Mouse (Mus musculus) lung, embryonic 15.5 days (tissue): ENCODE data around the gene Barhl1. TPM values are rescaled to one million over a fixed set of nuclear protein-coding genes. Genes with fewer than 3 reads are reported as not detected.

Experiments used
- ATAC-seq: fragments of 200-750 bp; cut with Nextera tagmentation; 2 replicates; pipeline ENCODE4 v1.8.0; 2017; ENCODE audit warnings: moderate number of reproducible peaks, borderline replicate concordance; ENCODE audit not compliant: low FRiP score, low TSS enrichment; ENCODE audit errors: extremely low read depth
- H3K27ac ChIP-seq: fragments of 300-500 bp; sonication (generic); 2 replicates; pipeline ENCODE4 v1.5.1; 2015; ENCODE audit warnings: moderate library complexity, mild to moderate bottlenecking, inconsistent platforms
- H3K27me3 ChIP-seq: fragments of 300-500 bp; sonication (generic); 2 replicates; pipeline ENCODE4 v1.6.1; 2015; ENCODE audit warnings: inconsistent platforms
- H3K36me3 ChIP-seq: fragments of 300-500 bp; sonication (generic); 2 replicates; pipeline ENCODE4 v1.6.1; 2015; ENCODE audit warnings: inconsistent platforms
- H3K4me1 ChIP-seq: fragments of 300-500 bp; sonication (generic); 2 replicates; pipeline ENCODE4 v1.6.1; 2015; ENCODE audit warnings: inconsistent platforms
- H3K4me2 ChIP-seq: fragments of 300-500 bp; sonication (generic); 2 replicates; pipeline ENCODE4 v1.6.1; 2015; ENCODE audit warnings: inconsistent platforms, mild to moderate bottlenecking, moderate library complexity
- H3K4me3 ChIP-seq: fragments of 300-500 bp; sonication (generic); 2 replicates; pipeline ENCODE4 v1.5.1; 2015; ENCODE audit warnings: mild to moderate bottlenecking, inconsistent platforms
- H3K9ac ChIP-seq: fragments of 300-500 bp; sonication (generic); 2 replicates; pipeline ENCODE4 v1.6.1; 2015; ENCODE audit warnings: inconsistent platforms
- H3K9me3 ChIP-seq: fragments of 300-500 bp; sonication (generic); 2 replicates; pipeline ENCODE4 v1.6.1; 2016; ENCODE audit warnings: inconsistent platforms
- WGBS: fragments of 180-500 bp; shearing (Covaris S2); methylation state at CpG from one replicate; pipeline ENCODE4 v1.1.7; 2015; 5-methylcytosine and 5-hydroxymethylcytosine counted together
- polyA plus RNA-seq: library from polyadenylated mRNA; unstranded; fragments of >200 nt; fragmentation: Nextera tagmentation; extraction: Ambion mirVana; gene quantifications from 2 replicates; pipeline ENCODE4 v1.2.1, GENCODE M21; 2015

Barhl1 gene
- not detected in 2 replicates for polyA plus RNA-seq

DNA sequence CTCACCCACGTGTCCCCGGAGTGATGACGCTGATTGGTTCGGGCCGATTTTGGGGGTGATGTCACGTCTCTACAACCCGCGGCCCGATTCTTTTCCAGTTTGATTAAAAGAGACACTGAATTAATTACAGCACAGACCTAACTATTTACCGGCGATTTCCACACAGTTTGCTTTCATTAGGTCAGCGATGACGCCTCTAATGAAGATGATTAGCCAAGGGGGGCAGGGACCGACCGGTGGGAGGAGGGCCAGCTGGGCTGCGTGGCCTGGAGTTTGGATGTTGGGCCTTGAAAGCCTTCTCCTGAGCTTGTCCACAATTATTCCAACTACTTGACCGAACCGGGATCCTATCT is at the start of gene Barhl1:
TSS of gene Barhl1 (minus strand) at position 156 of the 353 bp plus-strand sequence.
- no peak within 1 kb of the TSS for H3K9ac ChIP-seq
- H3K27me3 ChIP-seq, result peaks cover 97% of the 10 kb centered on the region
- H3K4me2 ChIP-seq, result peak within 1 kb of the TSS; percentile 31; the same call in 1 of the 2 replicates
- WGBS, result 4% methylated on average over 18 of the region's 18 CpGs
- peaks cover 6% of the 10 kb centered on the region; the same call in 1 of the 2 replicates for H3K4me1 ChIP-seq
- H3K36me3 ChIP-seq, result no peaks in the 10 kb centered on the region
- no peak within 1 kb of the TSS for H3K27ac ChIP-seq
- 0 out of 2 replicates have a peak within 1 kb of the TSS, but pooled peaks have one; percentile 4 for H3K4me3 ChIP-seq
- no peaks in the 10 kb centered on the region for H3K9me3 ChIP-seq
- no peak for ATAC-seq

- ATAC-seq, result peak; percentile 65
- no peaks in the 10 kb centered on the region for H3K36me3 ChIP-seq
- H3K4me2 ChIP-seq, result no peak overlapping the region
- H3K4me1 ChIP-seq, result no peaks in the 10 kb centered on the region
- H3K27me3 ChIP-seq, result peaks cover 4% of the 10 kb centered on the region; the same call in 1 of the 2 replicates
- peak overlapping the region; percentile 57 for H3K27ac ChIP-seq
- 52% methylated on average over 6 of the region's 6 CpGs for WGBS
- no peak overlapping the region for H3K4me3 ChIP-seq
- H3K9me3 ChIP-seq, result no peaks in the 10 kb centered on the region
- no peak overlapping the region for H3K9ac ChIP-seq
Measured at GRCm38 (mm10) chr2:28963565-28963964, 47.1 kb upstream of the Barhl1 start.

DNA sequence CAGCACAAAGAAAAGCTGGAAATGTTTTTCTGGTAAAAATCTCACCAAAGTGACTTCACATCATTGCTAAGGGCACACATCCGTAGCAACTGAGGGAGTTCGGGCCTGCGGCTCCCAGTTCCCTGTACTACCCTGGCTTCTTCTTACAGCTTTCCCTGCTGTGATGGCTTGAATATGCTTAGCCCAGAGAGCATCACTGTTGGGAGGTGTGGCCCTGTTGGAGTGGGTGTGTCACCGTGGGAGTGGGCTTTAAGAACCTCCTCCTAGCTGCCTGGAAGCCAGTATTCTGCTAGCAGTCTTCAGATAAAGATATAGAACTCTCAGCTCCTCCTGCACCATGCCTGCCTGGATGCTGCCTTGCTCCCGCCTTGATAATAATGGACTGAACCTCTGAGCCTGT is 45.2 kb upstream of the Barhl1 start:
- Histone ChIP-seq H3K4me3 (no peak overlapping the region), H3K27ac (no peak overlapping the region), H3K9ac (no peak overlapping the region), H3K27me3 (no peaks in the 10 kb centered on the region), H3K9me3 (no peaks in the 10 kb centered on the region), H3K4me1 (no peaks in the 10 kb centered on the region), H3K4me2 (no peak overlapping the region), H3K36me3 (no peaks in the 10 kb centered on the region)
- ATAC-seq, result no peak
- WGBS, result 70% methylated on average over 5 of the region's 5 CpGs

DNA sequence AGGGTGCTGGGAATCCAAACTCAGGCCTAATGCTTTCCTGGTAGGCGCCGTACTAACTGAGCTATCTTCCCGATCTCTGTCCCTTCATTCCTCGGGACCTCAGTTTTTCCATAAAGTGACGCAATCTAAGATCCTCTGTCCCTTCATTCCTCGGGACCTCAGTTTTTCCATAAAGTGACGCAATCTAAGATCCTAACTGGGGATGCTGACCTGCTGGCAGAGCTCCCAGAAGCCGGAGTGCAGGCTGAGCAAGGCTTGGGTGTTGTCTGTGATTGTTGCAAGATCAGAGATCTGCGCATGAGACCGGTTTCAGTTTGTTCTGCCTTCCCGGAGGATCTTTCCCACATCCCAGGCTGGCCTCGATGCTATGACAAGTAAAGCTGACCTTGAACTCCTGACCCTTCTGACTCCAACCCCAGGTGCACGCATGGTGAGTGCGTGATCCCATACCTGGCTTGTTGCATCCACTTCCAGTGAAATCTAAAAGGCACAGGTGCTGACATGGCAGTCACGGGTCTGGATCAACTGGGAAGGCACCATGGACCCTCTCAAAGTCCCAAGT is 44.6 kb upstream of the Barhl1 start:
- H3K9me3 ChIP-seq, result no peaks in the 10 kb centered on the region
- ATAC-seq, result no peak
- H3K27me3 ChIP-seq, result no peaks in the 10 kb centered on the region
- no peak overlapping the region for H3K4me2 ChIP-seq
- 68% methylated on average over 15 of the region's 15 CpGs for WGBS
- H3K27ac ChIP-seq, result no peak overlapping the region
- H3K9ac ChIP-seq, result no peak overlapping the region
- no peak overlapping the region for H3K4me3 ChIP-seq
- no peaks in the 10 kb centered on the region for H3K36me3 ChIP-seq
- no peaks in the 10 kb centered on the region for H3K4me1 ChIP-seq

- no peaks in the 10 kb centered on the region for H3K27me3 ChIP-seq
- H3K4me2 ChIP-seq, result no peak overlapping the region
- WGBS, result 70% methylated on average over 4 of the region's 4 CpGs
- H3K36me3 ChIP-seq, result no peaks in the 10 kb centered on the region
- H3K9me3 ChIP-seq, result no peaks in the 10 kb centered on the region
- no peak overlapping the region for H3K4me3 ChIP-seq
- no peaks in the 10 kb centered on the region for H3K4me1 ChIP-seq
- no peak overlapping the region for H3K27ac ChIP-seq
- ATAC-seq, result no peak
- H3K9ac ChIP-seq, result no peak overlapping the region
Measured at GRCm38 (mm10) chr2:28956874-28957273, 40.4 kb upstream of the Barhl1 start.

GRCm38 (mm10) chr2:28954595-28954994 is 38.1 kb upstream of the Barhl1 start:
- 82% methylated on average over 9 of the region's 9 CpGs for WGBS
- no peak overlapping the region for H3K4me2 ChIP-seq
- no peak overlapping the region for H3K9ac ChIP-seq
- no peaks in the 10 kb centered on the region for H3K36me3 ChIP-seq
- H3K27ac ChIP-seq, result no peak overlapping the region
- no peaks in the 10 kb centered on the region for H3K27me3 ChIP-seq
- ATAC-seq, result no peak
- H3K4me3 ChIP-seq, result no peak overlapping the region
- H3K4me1 ChIP-seq, result no peaks in the 10 kb centered on the region
- no peaks in the 10 kb centered on the region for H3K9me3 ChIP-seq

GRCm38 (mm10) chr2:28952981-28953380 is 36.5 kb upstream of the Barhl1 start:
- H3K27me3 ChIP-seq, result no peaks in the 10 kb centered on the region
- H3K27ac ChIP-seq, result no peak overlapping the region
- H3K4me3 ChIP-seq, result no peak overlapping the region
- no peaks in the 10 kb centered on the region for H3K4me1 ChIP-seq
- WGBS, result 26% methylated on average over 8 of the region's 8 CpGs
- no peak overlapping the region for H3K9ac ChIP-seq
- no peak for ATAC-seq
- H3K36me3 ChIP-seq, result no peaks in the 10 kb centered on the region
- H3K9me3 ChIP-seq, result no peaks in the 10 kb centered on the region
- no peak overlapping the region for H3K4me2 ChIP-seq

- 66% methylated on average over 3 of the region's 3 CpGs for WGBS
- Histone ChIP-seq H3K4me1 (no peaks in the 10 kb centered on the region), H3K27me3 (no peaks in the 10 kb centered on the region), H3K27ac (no peak overlapping the region), H3K9me3 (no peaks in the 10 kb centered on the region), H3K9ac (no peak overlapping the region), H3K4me2 (no peak overlapping the region), H3K36me3 (no peaks in the 10 kb centered on the region), H3K4me3 (no peak overlapping the region)
- no peak for ATAC-seq
Measured at GRCm38 (mm10) chr2:28946312-28946711, 29.8 kb upstream of the Barhl1 start.

DNA sequence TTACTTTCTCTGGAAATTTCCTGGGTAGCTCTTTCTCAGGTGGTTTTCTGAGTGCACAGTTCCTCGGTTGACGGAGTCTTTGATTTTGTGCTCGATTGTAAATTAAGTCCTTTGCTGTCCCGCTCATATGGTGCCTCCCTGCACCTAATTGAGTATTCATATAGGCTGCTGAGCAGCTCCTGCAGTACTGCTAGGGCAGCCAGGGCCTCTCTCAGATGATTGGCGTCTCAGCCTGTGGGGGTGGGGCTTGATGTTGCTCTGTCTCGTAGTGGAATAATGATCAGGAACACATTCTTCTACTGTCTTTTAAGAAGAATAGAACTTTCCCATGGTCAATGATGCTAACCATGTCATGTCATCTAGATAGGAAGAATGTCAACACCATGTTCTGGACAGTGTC is 28.9 kb upstream of the Barhl1 start:
- Histone ChIP-seq H3K9ac (no peak overlapping the region), H3K27me3 (no peaks in the 10 kb centered on the region), H3K27ac (no peak overlapping the region), H3K36me3 (no peaks in the 10 kb centered on the region), H3K9me3 (no peaks in the 10 kb centered on the region), H3K4me3 (no peak overlapping the region), H3K4me2 (no peak overlapping the region), H3K4me1 (no peaks in the 10 kb centered on the region)
- 63% methylated on average over 6 of the region's 6 CpGs for WGBS
- no peak for ATAC-seq

GRCm38 (mm10) chr2:28943666-28944516 is 27.4 kb upstream of the Barhl1 start:
- Histone ChIP-seq H3K27me3 (no peaks in the 10 kb centered on the region; the same call in 1 of the 2 replicates), H3K27ac (no peak overlapping the region), H3K4me3 (no peak overlapping the region), H3K36me3 (no peaks in the 10 kb centered on the region), H3K4me2 (no peak overlapping the region), H3K9me3 (no peaks in the 10 kb centered on the region), H3K4me1 (no peaks in the 10 kb centered on the region), H3K9ac (no peak overlapping the region)
- WGBS, result 53% methylated on average over 30 of the region's 30 CpGs
- no peak for ATAC-seq

DNA sequence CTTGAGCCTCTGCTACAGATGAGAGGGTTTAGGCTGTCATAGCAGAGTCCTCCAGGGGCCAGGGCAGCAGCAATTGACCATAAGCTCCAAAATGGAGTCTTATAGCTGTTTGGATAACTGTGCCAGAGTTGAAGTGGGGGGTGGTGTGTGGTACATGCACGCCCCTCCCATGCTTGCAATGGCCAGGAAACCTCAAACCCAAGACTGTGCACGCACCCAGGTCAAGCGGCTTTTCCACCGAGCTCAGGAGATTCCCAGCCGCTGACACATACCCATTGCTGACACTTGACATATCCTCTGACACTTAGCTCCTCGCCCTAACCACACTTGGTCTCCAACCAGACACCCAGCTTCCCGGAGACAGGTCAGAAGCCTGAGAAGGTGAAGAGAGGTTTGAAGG is 22.5 kb upstream of the Barhl1 start:
- H3K27ac ChIP-seq, result no peak overlapping the region
- no peaks in the 10 kb centered on the region; the same call in 1 of the 2 replicates for H3K27me3 ChIP-seq
- H3K36me3 ChIP-seq, result no peaks in the 10 kb centered on the region
- no peak overlapping the region for H3K4me2 ChIP-seq
- WGBS, result 55% methylated on average over 7 of the region's 7 CpGs
- H3K9me3 ChIP-seq, result no peaks in the 10 kb centered on the region
- no peak overlapping the region for H3K9ac ChIP-seq
- ATAC-seq, result no peak
- H3K4me3 ChIP-seq, result no peak overlapping the region
- no peaks in the 10 kb centered on the region for H3K4me1 ChIP-seq

DNA sequence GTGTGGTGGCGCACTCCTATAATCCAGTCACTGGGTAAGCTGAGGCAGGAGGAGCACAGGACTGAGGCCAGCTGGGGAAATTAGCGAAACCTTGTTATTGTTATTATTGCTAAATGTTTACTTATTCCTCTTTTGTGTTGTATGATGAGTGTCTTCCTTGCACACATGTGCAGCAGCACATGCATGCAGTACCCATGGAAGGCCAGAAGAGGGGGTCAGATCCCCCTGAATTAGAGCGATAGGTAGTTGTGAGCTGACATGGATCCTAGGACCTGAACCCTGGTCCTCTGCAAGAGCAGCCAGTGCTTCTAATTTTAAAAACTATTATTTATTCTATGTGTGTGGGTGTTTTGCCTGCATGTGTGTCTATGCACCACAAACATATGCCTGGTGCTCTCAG is 14.1 kb upstream of the Barhl1 start:
- ATAC-seq, result no peak

More for the DNA sequence above, 14.1 kb upstream of the Barhl1 start:
- Histone ChIP-seq H3K9ac (no peak overlapping the region), H3K9me3 (no peaks in the 10 kb centered on the region), H3K27me3 (no peaks in the 10 kb centered on the region; the same call in 1 of the 2 replicates), H3K36me3 (no peaks in the 10 kb centered on the region), H3K4me3 (no peak overlapping the region), H3K4me1 (no peaks in the 10 kb centered on the region), H3K27ac (no peak overlapping the region), H3K4me2 (no peak overlapping the region)
- 78% methylated on average over 3 of the region's 3 CpGs for WGBS
